Mouse (Mus musculus): ENCODE results near the gene Gm11627. TPM values are rescaled to one million over a fixed set of nuclear protein-coding genes. Genes with fewer than 3 reads are reported as not detected.

Gm11627 gene
- total and polyA plus RNA-seq, 2 experiments, result not detected

GRCm38 (mm10) chr11:102587554-102587953, 8.3 kb upstream of the Gm11627 start:
- WGBS, result 84% methylated on average over 3 of the region's 3 CpGs
- no peak for TF ChIP-seq POLR2A (IDR thresholded peaks at IDR 0.05; ENCODE audit: extremely low read depth, insufficient read depth, low read length)
- no peak for TF ChIP-seq CTCF (IDR thresholded peaks at IDR 0.05; ENCODE audit: low read depth, low read length)

DNA sequence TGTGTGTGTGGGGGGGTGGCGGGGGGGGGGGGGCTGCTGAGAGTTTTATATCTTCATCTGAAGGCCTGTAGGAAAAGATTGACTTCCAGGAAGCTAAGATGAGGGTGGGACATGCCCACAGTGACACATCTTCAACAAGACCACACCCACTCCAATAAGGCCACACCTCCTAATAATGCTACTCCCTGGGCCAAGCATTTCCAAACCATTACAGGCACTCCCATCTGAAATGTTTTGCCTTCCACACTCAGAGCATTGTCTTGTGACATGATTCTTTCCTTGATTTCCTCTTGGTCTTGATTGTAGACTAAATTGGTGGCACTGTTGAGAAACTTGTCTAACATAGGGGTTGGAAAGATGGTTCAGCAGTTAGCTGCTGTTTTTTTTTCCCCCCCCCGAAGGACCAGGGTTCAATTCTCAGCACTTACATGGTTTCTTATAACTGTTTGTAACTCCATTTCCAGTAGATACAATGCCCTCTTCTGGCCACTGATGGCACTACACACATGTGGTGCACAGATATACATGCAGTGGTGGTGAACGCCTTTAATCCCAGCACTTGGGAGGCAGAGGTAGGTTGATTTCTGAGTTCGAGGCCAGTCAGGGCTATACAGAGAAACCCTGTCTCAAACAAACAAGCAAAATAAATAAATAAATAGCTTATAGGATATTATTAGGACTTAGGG, 7.3 kb upstream of the Gm11627 start:
- Histone ChIP-seq H3K79me2 (ENCODE audit: control insufficient read depth, insufficient read depth, low read length) (no peaks in the 10 kb centered on the region), H3K9ac (ENCODE audit: low read depth, low read length) (no peak overlapping the region), H3K4me3 (ENCODE audit: insufficient read depth, low read depth, low read length) (no peak overlapping the region), H3K27ac (replicated peaks; ENCODE audit: insufficient read depth, low read depth, low read length) (no peak overlapping the region), H3K27me3 (ENCODE audit: control insufficient read depth, insufficient read depth, low read length) (no peaks in the 10 kb centered on the region), H3K4me1 (ENCODE audit: control insufficient read depth, insufficient read depth, low read length) (0 out of 2 replicates have a peak, but pooled peaks cover 2% of the 10 kb centered on the region), H3K36me3 (ENCODE audit: control insufficient read depth, insufficient read depth, low read length) (no peaks in the 10 kb centered on the region)
- DNase-seq (ENCODE audit: extremely low read depth, low read depth, low spot score), result no peak
- TF ChIP-seq POLR2A (IDR thresholded peaks at IDR 0.05; ENCODE audit: extremely low read depth, insufficient read depth, low read length), result no peak
- no peak for TF ChIP-seq CTCF (IDR thresholded peaks at IDR 0.05; ENCODE audit: low read depth, low read length)
- WGBS, result 88% methylated on average over 4 of the region's 4 CpGs

More at GRCm38 (mm10) chr11:102587554-102587953, 8.3 kb upstream of the Gm11627 start:
- no peak overlapping the region for H3K9ac ChIP-seq (ENCODE audit: low read depth, low read length)
- H3K36me3 ChIP-seq (ENCODE audit: control insufficient read depth, insufficient read depth, low read length), result no peaks in the 10 kb centered on the region
- H3K79me2 ChIP-seq (ENCODE audit: control insufficient read depth, insufficient read depth, low read length), result no peaks in the 10 kb centered on the region
- H3K27me3 ChIP-seq (ENCODE audit: control insufficient read depth, insufficient read depth, low read length), result no peaks in the 10 kb centered on the region
- no peak overlapping the region for H3K27ac ChIP-seq (replicated peaks; ENCODE audit: insufficient read depth, low read depth, low read length)
- H3K4me3 ChIP-seq (ENCODE audit: insufficient read depth, low read depth, low read length), result no peak overlapping the region
- no peak for DNase-seq (ENCODE audit: extremely low read depth, low read depth, low spot score)
- 0 out of 2 replicates have a peak, but pooled peaks cover 2% of the 10 kb centered on the region for H3K4me1 ChIP-seq (ENCODE audit: control insufficient read depth, insufficient read depth, low read length)

DNA sequence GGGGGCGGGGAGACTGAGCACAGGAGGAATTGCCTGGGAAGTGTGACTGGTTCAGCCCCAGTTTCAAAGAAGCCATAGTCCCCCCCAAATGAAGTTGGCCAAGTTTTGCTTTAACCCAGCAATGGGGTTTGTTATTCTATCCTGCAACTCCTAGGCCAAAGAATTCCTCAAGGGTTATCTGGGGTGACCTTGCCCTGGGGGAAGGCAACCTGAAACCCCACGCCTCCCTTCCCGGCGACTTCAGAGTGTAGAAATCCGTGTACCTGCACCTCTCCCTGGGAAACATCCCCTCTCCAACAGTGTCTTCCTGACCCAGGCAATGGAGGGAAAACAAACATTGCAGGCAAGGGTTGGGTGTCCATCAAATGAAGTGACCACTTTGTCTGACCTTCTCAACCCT, 3.5 kb upstream of the Gm11627 start:
- Histone ChIP-seq H3K9ac (ENCODE audit: low read depth, low read length) (no peak overlapping the region), H3K4me1 (ENCODE audit: control insufficient read depth, insufficient read depth, low read length) (peaks cover 1% of the 10 kb centered on the region; the same call in 1 of the 2 replicates), H3K27ac (replicated peaks; ENCODE audit: insufficient read depth, low read depth, low read length) (no peak overlapping the region), H3K79me2 (ENCODE audit: control insufficient read depth, insufficient read depth, low read length) (no peaks in the 10 kb centered on the region), H3K27me3 (ENCODE audit: control insufficient read depth, insufficient read depth, low read length) (no peaks in the 10 kb centered on the region), H3K36me3 (ENCODE audit: control insufficient read depth, insufficient read depth, low read length) (no peaks in the 10 kb centered on the region), H3K4me3 (ENCODE audit: insufficient read depth, low read depth, low read length) (no peak overlapping the region)
- WGBS, result 21% methylated on average over 5 of the region's 5 CpGs
- DNase-seq (ENCODE audit: extremely low read depth, low read depth, low spot score), result no peak
- TF ChIP-seq POLR2A (IDR thresholded peaks at IDR 0.05; ENCODE audit: extremely low read depth, insufficient read depth, low read length) (no peak), CTCF (IDR thresholded peaks at IDR 0.05; ENCODE audit: low read depth, low read length) (no peak)

DNA sequence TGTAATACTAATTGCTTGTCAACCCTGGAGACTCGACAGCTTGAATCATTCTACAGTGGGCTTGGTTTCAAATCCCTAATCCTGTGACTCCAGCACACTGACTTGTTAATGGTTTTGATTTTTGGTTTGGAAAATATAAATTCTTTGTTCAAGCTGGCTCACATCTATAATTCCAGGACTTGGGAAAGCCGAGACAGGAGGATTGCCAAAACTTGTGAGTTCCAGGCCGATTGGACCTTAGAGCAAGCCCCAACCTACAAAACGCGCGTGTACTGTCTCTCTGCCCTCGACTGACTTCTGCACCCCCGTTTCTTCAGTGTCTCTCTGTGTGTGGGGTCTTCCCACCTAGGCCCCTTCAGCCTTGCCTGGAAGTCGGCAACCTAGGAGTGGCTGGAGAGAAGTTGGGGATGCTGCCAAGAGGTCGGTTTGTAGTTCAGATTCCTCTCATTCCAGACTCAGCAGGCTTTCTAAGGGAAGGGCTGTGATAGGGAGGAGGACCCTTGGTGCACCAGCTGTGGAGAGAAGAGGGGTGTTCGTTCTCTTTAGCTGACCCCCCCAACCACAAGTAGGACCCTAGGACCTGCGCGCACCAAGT, 2.9 kb upstream of the Gm11627 start:
- TF ChIP-seq CTCF (IDR thresholded peaks at IDR 0.05; ENCODE audit: low read depth, low read length) (no peak), POLR2A (IDR thresholded peaks at IDR 0.05; ENCODE audit: extremely low read depth, insufficient read depth, low read length) (no peak)
- Histone ChIP-seq H3K9ac (ENCODE audit: low read depth, low read length) (no peak overlapping the region), H3K27me3 (ENCODE audit: control insufficient read depth, insufficient read depth, low read length) (no peaks in the 10 kb centered on the region), H3K4me1 (ENCODE audit: control insufficient read depth, insufficient read depth, low read length) (peaks cover 1% of the 10 kb centered on the region; the same call in 1 of the 2 replicates), H3K36me3 (ENCODE audit: control insufficient read depth, insufficient read depth, low read length) (no peaks in the 10 kb centered on the region), H3K4me3 (ENCODE audit: insufficient read depth, low read depth, low read length) (no peak overlapping the region), H3K27ac (replicated peaks; ENCODE audit: insufficient read depth, low read depth, low read length) (no peak overlapping the region), H3K79me2 (ENCODE audit: control insufficient read depth, insufficient read depth, low read length) (no peaks in the 10 kb centered on the region)
- DNase-seq (ENCODE audit: extremely low read depth, low read depth, low spot score), result peak; percentile 16
- WGBS, result 31% methylated on average over 13 of the region's 13 CpGs

DNA sequence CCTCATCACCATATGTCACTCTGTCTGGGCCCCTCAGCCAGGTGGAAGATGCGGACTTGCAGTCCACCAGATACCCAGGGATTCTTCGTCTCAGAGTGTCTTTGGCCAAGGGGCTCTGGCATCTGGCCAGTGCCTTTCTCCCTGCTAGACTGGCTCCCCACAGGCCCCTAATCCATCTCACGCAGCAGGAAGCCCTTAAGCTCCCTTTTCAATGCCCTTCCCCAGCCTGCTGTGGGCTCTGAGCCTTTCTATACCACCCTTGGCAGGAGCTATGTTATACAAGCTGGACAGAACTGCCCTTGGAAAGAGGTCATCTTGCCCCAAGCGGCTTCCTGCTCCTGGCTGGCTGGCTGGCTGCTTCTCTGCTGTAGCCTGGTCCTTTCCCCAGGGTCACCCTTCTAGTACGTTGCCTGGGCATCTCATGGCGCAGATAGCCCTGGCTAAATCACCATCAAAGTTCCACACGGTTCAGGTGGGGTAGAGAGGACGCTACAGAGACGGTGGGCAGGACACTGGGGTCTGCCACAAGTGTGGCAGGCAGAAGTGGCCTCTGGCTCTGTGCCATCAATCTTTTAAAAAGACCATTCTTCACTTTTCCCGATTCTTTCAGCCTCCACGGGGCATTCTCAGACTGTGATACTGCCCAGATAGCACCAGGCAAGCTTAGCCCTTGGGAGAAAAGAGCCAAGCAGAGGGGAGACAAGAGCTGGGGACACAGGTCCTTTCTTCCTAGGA, 2.2 kb upstream of the Gm11627 start:
- Histone ChIP-seq H3K27me3 (ENCODE audit: control insufficient read depth, insufficient read depth, low read length) (no peaks in the 10 kb centered on the region), H3K4me3 (ENCODE audit: insufficient read depth, low read depth, low read length) (no peak overlapping the region), H3K79me2 (ENCODE audit: control insufficient read depth, insufficient read depth, low read length) (no peaks in the 10 kb centered on the region), H3K4me1 (ENCODE audit: control insufficient read depth, insufficient read depth, low read length) (peaks cover 1% of the 10 kb centered on the region; the same call in 1 of the 2 replicates), H3K36me3 (ENCODE audit: control insufficient read depth, insufficient read depth, low read length) (no peaks in the 10 kb centered on the region), H3K27ac (replicated peaks; ENCODE audit: insufficient read depth, low read depth, low read length) (no peak overlapping the region), H3K9ac (ENCODE audit: low read depth, low read length) (no peak overlapping the region)
- WGBS, result 55% methylated on average over 11 of the region's 11 CpGs
- TF ChIP-seq CTCF (IDR thresholded peaks at IDR 0.05; ENCODE audit: low read depth, low read length) (no peak), POLR2A (IDR thresholded peaks at IDR 0.05; ENCODE audit: extremely low read depth, insufficient read depth, low read length) (no peak)
- DNase-seq (ENCODE audit: extremely low read depth, low read depth, low spot score), result no peak

Measured in liver, adult 2 months (tissue).